In the genomic region with DNA sequence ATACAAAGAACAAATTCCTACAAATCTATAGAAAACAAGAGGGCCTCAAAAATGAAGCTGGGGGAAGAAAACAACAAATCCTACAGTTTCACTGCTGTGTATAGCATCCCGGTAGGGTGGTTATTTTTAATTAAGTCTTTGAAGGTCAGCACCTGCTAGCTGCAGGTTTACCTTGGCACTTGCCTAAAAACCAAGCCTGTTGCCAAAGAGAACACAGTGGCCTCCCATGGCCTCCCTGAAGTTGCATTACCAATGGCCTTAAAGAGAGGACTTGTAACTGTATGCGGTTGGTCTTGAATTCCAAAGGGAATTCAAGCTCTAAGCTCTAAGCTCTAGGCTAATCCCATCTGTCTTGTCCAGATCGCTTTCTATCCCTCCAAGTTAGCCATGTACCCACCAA, we compare ENCODE assay signal across 31 mouse cellular contexts.
DNase-seq lines count a peak whose midpoint lies in the region; ATAC-seq and TF ChIP-seq lines count a peak whose summit lies in the region.
"Had no signal": no experiment of that assay in that cellular context is flagged by ENCODE, and none has a peak within 500 bp of the region (broad histone marks: within the 10 kb centered on the region; RNA-seq: fewer than 3 reads in every experiment).

No protein-coding gene starts in this region.

- H3K4me2 ChIP-seq in heart, embryonic 16.5 days (ENCODE audit: low read depth, low read length) = no peak overlapping the region
- H3K4me2 ChIP-seq: embryonic facial prominence, embryonic 15.5 days; forebrain, embryonic 13.5 days; heart, embryonic 12.5 days; hindbrain, embryonic 14.5 days; lung, embryonic 14.5 days; midbrain, embryonic 12.5 days; neural tube, embryonic 12.5 days had no signal

- no peaks in the 10 kb centered on the region for H3K9me3 ChIP-seq in heart, embryonic 16.5 days (replicated peaks; ENCODE audit: control insufficient read depth, low read length)
- no peaks in the 10 kb centered on the region for H3K9me3 ChIP-seq in heart, embryonic 10.5 days
- H3K9me3 ChIP-seq: embryonic facial prominence, embryonic 10.5 days; embryonic facial prominence, embryonic 15.5 days; forebrain, embryonic 13.5 days; heart, embryonic 12.5 days; midbrain, embryonic 12.5 days; neural tube, embryonic 12.5 days had no signal

- no peak overlapping the region for H3K9ac ChIP-seq in heart, embryonic 16.5 days (ENCODE audit: low read length)
- H3K9ac ChIP-seq: embryonic facial prominence, embryonic 15.5 days; forebrain, embryonic 13.5 days; heart, embryonic 12.5 days; hindbrain, embryonic 14.5 days; liver, embryonic 14.5 days; lung, embryonic 14.5 days; midbrain, embryonic 12.5 days; neural tube, embryonic 12.5 days had no signal

- 92% methylated on average over 3 of the region's 3 CpGs for WGBS in heart, embryonic 16.5 days
- 93% methylated on average over 3 of the region's 3 CpGs for WGBS in heart, embryonic 10.5 days

- no peaks in the 10 kb centered on the region for H3K36me3 ChIP-seq in heart, embryonic 16.5 days (ENCODE audit: control insufficient read depth, insufficient read depth)
- H3K36me3 ChIP-seq in heart, embryonic 10.5 days = no peaks in the 10 kb centered on the region
- H3K36me3 ChIP-seq: embryonic facial prominence, embryonic 10.5 days; embryonic facial prominence, embryonic 15.5 days; heart, embryonic 12.5 days; midbrain, embryonic 12.5 days; neural tube, embryonic 12.5 days had no signal

- no peak for DNase-seq in gastrocnemius, adult 2 months
- no peak for DNase-seq in gastrocnemius, postnatal 10 days
- DNase-seq in heart, embryonic 10.5 days (ENCODE audit: low spot score) = no peak
- peak; percentile 32 for DNase-seq in kidney, adult 9 months
- DNase-seq in kidney, postnatal 10 days = no peak
- DNase-seq in right cerebral cortex, postnatal 4 days = no peak
- DNase-seq: adrenal gland, postnatal 10 days; cerebellum, adult 11 months; gastrocnemius, postnatal 36 days; kidney, postnatal 14 days; left cerebral cortex, postnatal 4 days; lung, embryonic 14.5 days; lung, postnatal 4 days; right cerebral cortex, adult 18-20 months; thymus, adult 18-20 months; thymus, postnatal 25 days had no signal

- H3K27me3 ChIP-seq in heart, embryonic 16.5 days (ENCODE audit: control insufficient read depth, insufficient read depth, low read length) = no peaks in the 10 kb centered on the region
- H3K27me3 ChIP-seq in heart, embryonic 10.5 days (ENCODE audit: insufficient read depth, poor library complexity, severe bottlenecking) = no peaks in the 10 kb centered on the region
- H3K27me3 ChIP-seq: embryonic facial prominence, embryonic 15.5 days; heart, embryonic 12.5 days; midbrain, embryonic 12.5 days; neural tube, embryonic 12.5 days; Patski had no signal

- intact Hi-C loops in gastrocnemius, adult 2 months (cut with DNase I) = loop anchor here (5.0 kb wide), 1 partner anchor 34 kb away; no protein-coding TSS in a partner anchor

- no peak for TF ChIP-seq CTCF in gastrocnemius, adult 2 months (IDR thresholded peaks at IDR 0.05)

- H3K4me3 ChIP-seq in gastrocnemius, adult 2 months = no peak overlapping the region
- no peak overlapping the region for H3K4me3 ChIP-seq in heart, embryonic 16.5 days (ENCODE audit: low read length)
- no peak overlapping the region for H3K4me3 ChIP-seq in heart, embryonic 10.5 days
- H3K4me3 ChIP-seq in brown adipose tissue, adult 24 weeks (ENCODE audit: insufficient read depth, low read depth, low read length) = no peak overlapping the region
- H3K4me3 ChIP-seq: embryonic facial prominence, embryonic 10.5 days; embryonic facial prominence, embryonic 15.5 days; forebrain, embryonic 13.5 days; heart, embryonic 12.5 days; megakaryocyte, embryonic 14.5 days; midbrain, embryonic 12.5 days; myocyte; neural tube, embryonic 12.5 days had no signal

- peak overlapping the region; percentile 78 for H3K27ac ChIP-seq in gastrocnemius, adult 2 months
- peak overlapping the region; percentile 63 for H3K27ac ChIP-seq in heart, embryonic 16.5 days (ENCODE audit: low read length)
- no peak overlapping the region for H3K27ac ChIP-seq in heart, embryonic 10.5 days
- H3K27ac ChIP-seq in brown adipose tissue, adult 24 weeks (replicated peaks; ENCODE audit: low read depth, low read length) = peak overlapping the region; percentile 95
- H3K27ac ChIP-seq: embryonic facial prominence, embryonic 10.5 days; forebrain, embryonic 13.5 days; hindbrain, embryonic 14.5 days; liver, embryonic 14.5 days; midbrain, embryonic 12.5 days; neural tube, embryonic 12.5 days; stomach, postnatal 0 days had no signal

- peaks cover 28% of the 10 kb centered on the region for H3K4me1 ChIP-seq in heart, embryonic 16.5 days (ENCODE audit: control insufficient read depth, insufficient read depth, low read length)
- peaks cover 34% of the 10 kb centered on the region for H3K4me1 ChIP-seq in heart, embryonic 10.5 days
- H3K4me1 ChIP-seq in brown adipose tissue, adult 24 weeks (ENCODE audit: control insufficient read depth, insufficient read depth, insufficient read length, low read length) = peaks cover 27% of the 10 kb centered on the region
- H3K4me1 ChIP-seq: megakaryocyte, embryonic 14.5 days had no signal

- ATAC-seq in heart, embryonic 16.5 days (replicated peaks; ENCODE audit: extremely low read depth, insufficient read depth, low FRiP score) = no peak
- ATAC-seq: forebrain, embryonic 13.5 days; intestine, postnatal 0 days; Patski had no signal
